Mouse (Mus musculus): Measurements from ENCODE around the gene Crmp1. TPM values are rescaled to one million over a fixed set of nuclear protein-coding genes. Genes with fewer than 3 reads are reported as not detected.
A peak's percentile ranks its signal among the peaks of the same experiment; 100 is the strongest.

Crmp1 gene
- polyA plus RNA-seq, 1 experiment from 2014 or later: 8.5 TPM

- Histone ChIP-seq H3K27me3 (ENCODE audit: control insufficient read depth, insufficient read depth, low read length) (peaks cover 72% of the 10 kb centered on the region), H3K36me3 (ENCODE audit: control insufficient read depth, insufficient read depth, low read length) (no peaks in the 10 kb centered on the region), H3K4me1 (ENCODE audit: control insufficient read depth in 2 of 2, insufficient read depth in 2 of 2, low read length in 2 of 2) (peaks cover 3 to 12% of the 10 kb centered on the region in 2 experiments; a peak in 3 of 4 replicates), H3K4me3 (ENCODE audit: control insufficient read depth in 1 of 2, insufficient read depth in 1 of 2, low read depth in 1 of 2, low read length in 2 of 2) (no peak overlapping the region), H3K9me3 (ENCODE audit: control insufficient read depth, low read length) (no peaks in the 10 kb centered on the region), H3K4me2 (ENCODE audit: low read length) (no peak overlapping the region), H3K9ac (ENCODE audit: low read length) (no peak overlapping the region), H3K27ac (replicated peaks in 1 of 2; ENCODE audit: control insufficient read depth in 1 of 2, insufficient read depth in 1 of 2, low read depth in 2 of 2, low read length in 2 of 2) (no peak overlapping the region)
- under 1% methylated on average over 5 of the region's 5 CpGs for WGBS
- ATAC-seq (ENCODE audit: insufficient number of reproducible peaks, insufficient read depth, low FRiP score, low read depth): no peak
Observed at GRCm38 (mm10) chr5:37240550-37240949, 1.2 kb upstream of the Crmp1 start.

GRCm38 (mm10) chr5:37241224-37241623, 516 bp upstream of the Crmp1 start:
- Histone ChIP-seq H3K36me3 (ENCODE audit: control insufficient read depth, insufficient read depth, low read length) (no peaks in the 10 kb centered on the region), H3K9ac (ENCODE audit: low read length) (no peak overlapping the region), H3K9me3 (ENCODE audit: control insufficient read depth, low read length) (no peaks in the 10 kb centered on the region), H3K4me3 (ENCODE audit: control insufficient read depth in 1 of 2, insufficient read depth in 1 of 2, low read depth in 1 of 2, low read length in 2 of 2) (peak overlapping the region in 1 of 2 experiments; percentile 27; a peak in 1 of 4 replicates), H3K27me3 (ENCODE audit: control insufficient read depth, insufficient read depth, low read length) (peaks cover 77% of the 10 kb centered on the region), H3K27ac (replicated peaks in 1 of 2; ENCODE audit: control insufficient read depth in 1 of 2, insufficient read depth in 1 of 2, low read depth in 2 of 2, low read length in 2 of 2) (no peak overlapping the region), H3K4me2 (ENCODE audit: low read length) (no peak overlapping the region), H3K4me1 (ENCODE audit: control insufficient read depth in 2 of 2, insufficient read depth in 2 of 2, low read length in 2 of 2) (peaks cover 3 to 12% of the 10 kb centered on the region in 2 experiments; a peak in 3 of 4 replicates)
- 17% methylated on average over 9 of the region's 9 CpGs for WGBS
- no peak; the same call in 1 of the 2 replicates for ATAC-seq (ENCODE audit: insufficient number of reproducible peaks, insufficient read depth, low FRiP score, low read depth)

- peaks cover 3 to 12% of the 10 kb centered on the region in 2 experiments; a peak in 3 of 4 replicates for H3K4me1 ChIP-seq (ENCODE audit: control insufficient read depth in 2 of 2, insufficient read depth in 2 of 2, low read length in 2 of 2)
- no peak overlapping the region for H3K27ac ChIP-seq (replicated peaks in 1 of 2; ENCODE audit: control insufficient read depth in 1 of 2, insufficient read depth in 1 of 2, low read depth in 2 of 2, low read length in 2 of 2)
- no peak for ATAC-seq (ENCODE audit: insufficient number of reproducible peaks, insufficient read depth, low FRiP score, low read depth)
- H3K9ac ChIP-seq (ENCODE audit: low read length): no peak overlapping the region
- H3K9me3 ChIP-seq (ENCODE audit: control insufficient read depth, low read length): no peaks in the 10 kb centered on the region
- WGBS: 9% methylated on average over 44 of the region's 44 CpGs
- H3K4me3 ChIP-seq (ENCODE audit: control insufficient read depth in 1 of 2, insufficient read depth in 1 of 2, low read depth in 1 of 2, low read length in 2 of 2): peak overlapping the region; percentile 20 to 27; a peak in 3 of 4 replicates
- H3K36me3 ChIP-seq (ENCODE audit: control insufficient read depth, insufficient read depth, low read length): no peaks in the 10 kb centered on the region
- H3K4me2 ChIP-seq (ENCODE audit: low read length): peak overlapping the region; percentile 63
- peaks cover 82% of the 10 kb centered on the region for H3K27me3 ChIP-seq (ENCODE audit: control insufficient read depth, insufficient read depth, low read length)
Observed at GRCm38 (mm10) chr5:37242360-37243168, 824 bp downstream of the Crmp1 start.

GRCm38 (mm10) chr5:37243169-37243886, 1.6 kb downstream of the Crmp1 start:
- no peaks in the 10 kb centered on the region for H3K36me3 ChIP-seq (ENCODE audit: control insufficient read depth, insufficient read depth, low read length)
- no peaks in the 10 kb centered on the region for H3K9me3 ChIP-seq (ENCODE audit: control insufficient read depth, low read length)
- no peak overlapping the region for H3K9ac ChIP-seq (ENCODE audit: low read length)
- H3K4me1 ChIP-seq (ENCODE audit: control insufficient read depth in 2 of 2, insufficient read depth in 2 of 2, low read length in 2 of 2): peaks cover 3 to 12% of the 10 kb centered on the region in 2 experiments; a peak in 3 of 4 replicates
- H3K27ac ChIP-seq (replicated peaks in 1 of 2; ENCODE audit: control insufficient read depth in 1 of 2, insufficient read depth in 1 of 2, low read depth in 2 of 2, low read length in 2 of 2): no peak overlapping the region
- H3K27me3 ChIP-seq (ENCODE audit: control insufficient read depth, insufficient read depth, low read length): peaks cover 90% of the 10 kb centered on the region
- no peak for ATAC-seq (ENCODE audit: insufficient number of reproducible peaks, insufficient read depth, low FRiP score, low read depth)
- no peak overlapping the region for H3K4me2 ChIP-seq (ENCODE audit: low read length)
- no peak overlapping the region for H3K4me3 ChIP-seq (ENCODE audit: control insufficient read depth in 1 of 2, insufficient read depth in 1 of 2, low read depth in 1 of 2, low read length in 2 of 2)
- 4% methylated on average over 19 of the region's 19 CpGs for WGBS

GRCm38 (mm10) chr5:37244161-37244560, 2.4 kb downstream of the Crmp1 start:
- no peaks in the 10 kb centered on the region for H3K9me3 ChIP-seq (ENCODE audit: control insufficient read depth, low read length)
- H3K9ac ChIP-seq (ENCODE audit: low read length): no peak overlapping the region
- ATAC-seq (ENCODE audit: insufficient number of reproducible peaks, insufficient read depth, low FRiP score, low read depth): no peak
- peaks cover 3 to 12% of the 10 kb centered on the region in 2 experiments; a peak in 3 of 4 replicates for H3K4me1 ChIP-seq (ENCODE audit: control insufficient read depth in 2 of 2, insufficient read depth in 2 of 2, low read length in 2 of 2)
- no peak overlapping the region for H3K4me3 ChIP-seq (ENCODE audit: control insufficient read depth in 1 of 2, insufficient read depth in 1 of 2, low read depth in 1 of 2, low read length in 2 of 2)
- H3K27ac ChIP-seq (replicated peaks in 1 of 2; ENCODE audit: control insufficient read depth in 1 of 2, insufficient read depth in 1 of 2, low read depth in 2 of 2, low read length in 2 of 2): no peak overlapping the region
- no peaks in the 10 kb centered on the region for H3K36me3 ChIP-seq (ENCODE audit: control insufficient read depth, insufficient read depth, low read length)
- peaks cover 91% of the 10 kb centered on the region for H3K27me3 ChIP-seq (ENCODE audit: control insufficient read depth, insufficient read depth, low read length)
- WGBS: 5% methylated on average over 13 of the region's 13 CpGs
- H3K4me2 ChIP-seq (ENCODE audit: low read length): no peak overlapping the region

- Histone ChIP-seq H3K4me3 (ENCODE audit: control insufficient read depth in 1 of 2, insufficient read depth in 1 of 2, low read depth in 1 of 2, low read length in 2 of 2) (no peak overlapping the region), H3K9me3 (ENCODE audit: control insufficient read depth, low read length) (no peaks in the 10 kb centered on the region), H3K27ac (replicated peaks in 1 of 2; ENCODE audit: control insufficient read depth in 1 of 2, insufficient read depth in 1 of 2, low read depth in 2 of 2, low read length in 2 of 2) (peak overlapping the region; percentile 15 to 55; a peak in 3 of 4 replicates), H3K36me3 (ENCODE audit: control insufficient read depth, insufficient read depth, low read length) (no peaks in the 10 kb centered on the region), H3K4me1 (ENCODE audit: control insufficient read depth in 2 of 2, insufficient read depth in 2 of 2, low read length in 2 of 2) (peaks cover 3 to 12% of the 10 kb centered on the region in 2 experiments; a peak in 3 of 4 replicates), H3K9ac (ENCODE audit: low read length) (no peak overlapping the region), H3K4me2 (ENCODE audit: low read length) (peak overlapping the region; percentile 70), H3K27me3 (ENCODE audit: control insufficient read depth, insufficient read depth, low read length) (peaks cover 85% of the 10 kb centered on the region)
- WGBS: 28% methylated on average over 9 of the region's 9 CpGs
- ATAC-seq (ENCODE audit: insufficient number of reproducible peaks, insufficient read depth, low FRiP score, low read depth): no peak
Observed at GRCm38 (mm10) chr5:37244666-37245242, 3.0 kb downstream of the Crmp1 start.

- 0 out of 2 replicates have a peak, but pooled peaks have one; percentile 37 for ATAC-seq (ENCODE audit: insufficient number of reproducible peaks, insufficient read depth, low FRiP score, low read depth)
- WGBS: under 1% methylated on average over 39 of the region's 42 CpGs
- H3K4me3 ChIP-seq (ENCODE audit: control insufficient read depth in 1 of 2, insufficient read depth in 1 of 2, low read depth in 1 of 2, low read length in 2 of 2): peak overlapping the region; percentile 44 to 46
- no peaks in the 10 kb centered on the region for H3K36me3 ChIP-seq (ENCODE audit: control insufficient read depth, insufficient read depth, low read length)
- H3K27ac ChIP-seq (replicated peaks in 1 of 2; ENCODE audit: control insufficient read depth in 1 of 2, insufficient read depth in 1 of 2, low read depth in 2 of 2, low read length in 2 of 2): peak overlapping the region; percentile 17 to 55; a peak in 2 of 4 replicates
- peak overlapping the region; percentile 70 for H3K4me2 ChIP-seq (ENCODE audit: low read length)
- H3K27me3 ChIP-seq (ENCODE audit: control insufficient read depth, insufficient read depth, low read length): peaks cover 76% of the 10 kb centered on the region
- peak overlapping the region; percentile 52 for H3K9ac ChIP-seq (ENCODE audit: low read length)
- no peaks in the 10 kb centered on the region for H3K9me3 ChIP-seq (ENCODE audit: control insufficient read depth, low read length)
- peaks cover 3 to 12% of the 10 kb centered on the region in 2 experiments; a peak in 3 of 4 replicates for H3K4me1 ChIP-seq (ENCODE audit: control insufficient read depth in 2 of 2, insufficient read depth in 2 of 2, low read length in 2 of 2)
Observed at GRCm38 (mm10) chr5:37245651-37246050, 3.9 kb downstream of the Crmp1 start.
